Mouse (Mus musculus) 416B (cell line): ENCODE results near the gene Grip2.

Source experiments
- DNase-seq: peaks from one replicate; pipeline ENCODE4 v3.0.0; 2011; ENCODE audit warnings: low read depth

The Grip2 gene

GRCm38 (mm10) chr6:91728939-91729619, 98.0 kb downstream of the Grip2 start:
- no peak for DNase-seq

GRCm38 (mm10) chr6:91727361-91727760, 99.7 kb downstream of the Grip2 start:
- DNase-seq, result no peak

GRCm38 (mm10) chr6:91721215-91721701, 105.8 kb downstream of the Grip2 start:
- DNase-seq, result no peak

- DNase-seq, result no peak
Measured at GRCm38 (mm10) chr6:91720588-91721214, 106.3 kb downstream of the Grip2 start.

GRCm38 (mm10) chr6:91719865-91720533, 107.1 kb downstream of the Grip2 start:
- no peak for DNase-seq

GRCm38 (mm10) chr6:91719042-91719747, 107.9 kb downstream of the Grip2 start:
- no peak for DNase-seq

GRCm38 (mm10) chr6:91718603-91719002, 108.4 kb downstream of the Grip2 start:
- no peak for DNase-seq

GRCm38 (mm10) chr6:91718067-91718466, 109.0 kb downstream of the Grip2 start:
- DNase-seq, result no peak

- peak; percentile 42 for DNase-seq
Measured at GRCm38 (mm10) chr6:91715988-91716810, 110.9 kb downstream of the Grip2 start.

- DNase-seq, result peak; percentile 13
Measured at GRCm38 (mm10) chr6:91715023-91715422, 112.0 kb downstream of the Grip2 start.

- DNase-seq, result no peak
Measured at GRCm38 (mm10) chr6:91713370-91713896, 113.6 kb downstream of the Grip2 start.

- peak; percentile 94 for DNase-seq
Measured at GRCm38 (mm10) chr6:91712855-91713331, 114.2 kb downstream of the Grip2 start.

GRCm38 (mm10) chr6:91712097-91712854, 114.8 kb downstream of the Grip2 start:
- DNase-seq, result no peak
